Mouse (Mus musculus) layer of hippocampus, adult 6 months (tissue): Measurements from ENCODE around the gene Tlk2. TPM values are rescaled to one million over a fixed set of nuclear protein-coding genes. Genes with fewer than 3 reads are reported as not detected.

Experiments
- long read RNA-seq, 2 experiments: library from polyadenylated mRNA; unstranded; transcript quantifications; one replicate each; pipeline ENCODE4 v2.0.0; 2019 to 2020
- polyA plus RNA-seq: library from polyadenylated mRNA; unstranded; fragments of <200 nt; fragmentation: Nextera tagmentation; gene quantifications from 2 replicates; pipeline ENCODE4 v1.2.3, GENCODE M21; 2021

Tlk2 gene
- 6.3 and 6.5 TPM in 2 replicates for polyA plus RNA-seq
- long read RNA-seq, experiment 1, partial matches to known transcripts = 10 of 14 reads
- long read RNA-seq, experiment 1, other reads (novel, unspliced or antisense) = 3 of 14 reads
- long read RNA-seq, experiment 2, transcript Tlk2-204 (22 exons, 3,699 nt) = major isoform, 15 of 51 reads
- long read RNA-seq, experiment 2, partial matches to known transcripts = 10 of 51 reads
- long read RNA-seq, experiment 2, other reads (novel, unspliced or antisense) = 24 of 51 reads

GRCm38 (mm10) chr11:105178516-105178915 is at the start of gene Tlk2:
TSS of gene Tlk2 (plus strand) at chr11:105178807.

GRCm38 (mm10) chr11:105146593-105146992 is 32.0 kb upstream of the Tlk2 start, which contains the start of gene Gm10842:
TSS of gene Gm10842 (plus strand) at chr11:105146893.

GRCm38 (mm10) chr11:105292124-105293071 is 113.8 kb downstream of the Tlk2 start, which contains the start of gene Mrc2:
TSS of gene Mrc2 (plus strand) at chr11:105292643.

Other genes with a start within 250 kb of the Tlk2 start
- gene Efcab3, start 115.2 kb upstream of the Tlk2 start, polyA plus RNA-seq = not detected in 2 replicates
- gene Mettl2, start 52.4 kb upstream of the Tlk2 start, polyA plus RNA-seq = 12.6 and 16.0 TPM in 2 replicates
- gene Gm10842, start 31.9 kb upstream of the Tlk2 start, polyA plus RNA-seq = not detected in 2 replicates
- gene Mrc2, start 113.8 kb downstream of the Tlk2 start, polyA plus RNA-seq = 0.70 and 1.2 TPM in 2 replicates